8 mouse cellular contexts compared by ENCODE assay signal in the genomic region with DNA sequence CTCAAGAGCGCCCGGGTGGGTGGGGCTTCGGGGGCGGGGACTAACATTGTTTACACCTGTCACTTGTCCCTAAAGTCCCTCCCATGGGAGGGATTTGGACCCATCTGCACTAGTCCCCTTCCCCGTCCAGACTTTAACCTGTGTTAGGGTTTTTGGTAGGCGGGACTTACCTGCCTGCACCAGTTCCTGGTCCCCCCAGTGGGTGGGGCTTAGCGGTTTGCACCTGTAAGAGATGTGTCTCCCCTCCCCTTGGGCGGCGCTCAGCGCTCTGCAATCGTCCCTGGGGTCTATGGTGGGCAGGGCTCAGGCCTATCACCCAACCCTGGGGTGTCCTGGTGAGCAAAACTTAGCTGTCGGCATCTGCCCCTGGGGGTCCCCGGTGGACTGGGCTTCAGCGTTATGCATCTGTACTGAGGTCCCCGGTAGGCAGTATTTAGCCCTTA. TPM values are rescaled to one million over a fixed set of nuclear protein-coding genes. Genes with fewer than 3 reads are reported as not detected.
DNase-seq lines count a peak whose midpoint lies in the region; ATAC-seq and TF ChIP-seq lines count a peak whose summit lies in the region.

No protein-coding gene starts in this region.

- peak overlapping the region; percentile 76 for H3K4me3 ChIP-seq in heart, adult 2 months
- peak overlapping the region; percentile 98 for H3K4me3 ChIP-seq in ES-E14 (ENCODE audit: insufficient read depth in 1 of 2, low read depth in 1 of 2, low read length in 2 of 2, poor library complexity in 1 of 2, severe bottlenecking in 1 of 2)
- peak overlapping the region; percentile 78 for H3K4me3 ChIP-seq in forebrain, embryonic 16.5 days (replicated peaks; ENCODE audit: low read length)
- peak overlapping the region; percentile 75 for H3K4me3 ChIP-seq in limb, embryonic 10.5 days

- no peak for TF ChIP-seq CTCF in heart, adult 2 months (IDR thresholded peaks at IDR 0.05)

- H3K4me2 ChIP-seq in forebrain, embryonic 16.5 days (ENCODE audit: low read length) = peak overlapping the region; percentile 81

- no peaks in the 10 kb centered on the region for H3K36me3 ChIP-seq in heart, adult 2 months (ENCODE audit: control insufficient read depth, insufficient read depth, low read length)
- peaks cover 20% of the 10 kb centered on the region for H3K36me3 ChIP-seq in ES-E14 (ENCODE audit: control insufficient read depth, insufficient read depth, low read length, poor library complexity, severe bottlenecking)
- H3K36me3 ChIP-seq in forebrain, embryonic 16.5 days (ENCODE audit: control insufficient read depth, insufficient read depth) = no peaks in the 10 kb centered on the region
- peaks cover 41% of the 10 kb centered on the region for H3K36me3 ChIP-seq in limb, embryonic 10.5 days

- peaks cover 2% of the 10 kb centered on the region; the same call in 1 of the 2 replicates for H3K4me1 ChIP-seq in heart, adult 2 months (ENCODE audit: control insufficient read depth, insufficient read depth, low read length)
- H3K4me1 ChIP-seq in ES-E14 (ENCODE audit: control insufficient read depth in 2 of 2, insufficient read depth in 2 of 2, low read length in 2 of 2, poor library complexity in 1 of 2) = peaks cover 4 to 6% of the 10 kb centered on the region in 2 experiments; a peak in 3 of 4 replicates
- H3K4me1 ChIP-seq in forebrain, embryonic 16.5 days (replicated peaks; ENCODE audit: control insufficient read depth, insufficient read depth, low read length) = peaks cover 28% of the 10 kb centered on the region
- H3K4me1 ChIP-seq in limb, embryonic 10.5 days = peaks cover 41% of the 10 kb centered on the region

- intact Hi-C loops in heart, adult 2 months (cut with DNase I) = no loop called here
- intact Hi-C loops in heart, postnatal 10 days (cut with DNase I) = no loop called here

- peak overlapping the region; percentile 74; the same call in 1 of the 2 replicates for H3K9ac ChIP-seq in heart, adult 2 months (ENCODE audit: low read depth, low read length)
- H3K9ac ChIP-seq in ES-E14 (ENCODE audit: insufficient read depth, low read depth, low read length, poor library complexity, severe bottlenecking) = peak overlapping the region; percentile 90
- H3K9ac ChIP-seq in forebrain, embryonic 16.5 days (replicated peaks; ENCODE audit: low read depth, low read length) = peak overlapping the region; percentile 86

- no peak for TF ChIP-seq POLR2A in heart, adult 2 months (IDR thresholded peaks at IDR 0.05; ENCODE audit: insufficient read depth, low read depth, low read length)

- WGBS in heart, adult 2 months = 4% methylated on average over 15 of the region's 15 CpGs
- WGBS in forebrain, embryonic 16.5 days = 0% methylated on average over 15 of the region's 15 CpGs
- 3% methylated on average over 15 of the region's 15 CpGs for WGBS in limb, embryonic 10.5 days

- in situ Hi-C loops in ES-E14 (cut with MboI; ENCODE audit: low sequenced_read_pairs in 2 of 2, unreplicated experiment in 2 of 2) = no loop called here

- ATAC-seq in forebrain, embryonic 16.5 days = peak; percentile 26; the same call in 1 of the 2 replicates
- ATAC-seq in inflammation-experienced regulatory T-cells, adult 6 months = no peak

- TF ChIP-seq EP300 in heart, adult 2 months (IDR thresholded peaks at IDR 0.05; ENCODE audit: insufficient read depth, low read depth, low read length) = no peak

- H3K79me2 ChIP-seq in heart, adult 2 months (replicated peaks; ENCODE audit: control insufficient read depth, insufficient read depth, low read length) = no peaks in the 10 kb centered on the region

- no peak for DNase-seq in heart, adult 2 months
- no peak for DNase-seq in heart, postnatal 10 days
- DNase-seq in ES-E14 (ENCODE audit: low read depth, low spot score) = peak; percentile 75
- peak; percentile 51 for DNase-seq in limb, embryonic 10.5 days (ENCODE audit: low spot score)
- DNase-seq in naive thymus-derived CD4-positive, alpha-beta T cell, adult 2 months (ENCODE audit: low read depth) = peak; percentile 53
- DNase-seq in layer of hippocampus, postnatal 10 days (ENCODE audit: low spot score in 2 of 2) = no peak

- no peaks in the 10 kb centered on the region for H3K9me3 ChIP-seq in ES-E14 (ENCODE audit: control insufficient read depth, insufficient read depth, low read depth, low read length)
- H3K9me3 ChIP-seq in forebrain, embryonic 16.5 days (ENCODE audit: control insufficient read depth, low read length) = no peaks in the 10 kb centered on the region
- no peaks in the 10 kb centered on the region for H3K9me3 ChIP-seq in limb, embryonic 10.5 days (replicated peaks)

- H3K27me3 ChIP-seq in heart, adult 2 months (ENCODE audit: control insufficient read depth, insufficient read depth, low read length) = no peaks in the 10 kb centered on the region
- no peaks in the 10 kb centered on the region for H3K27me3 ChIP-seq in forebrain, embryonic 16.5 days (replicated peaks; ENCODE audit: control insufficient read depth, insufficient read depth, low read length)
- H3K27me3 ChIP-seq in limb, embryonic 10.5 days (ENCODE audit: low read depth, poor library complexity, severe bottlenecking) = peaks cover 5% of the 10 kb centered on the region

- H3K27ac ChIP-seq in heart, adult 2 months = no peak overlapping the region
- H3K27ac ChIP-seq in ES-E14 (ENCODE audit: insufficient read depth, low read depth, low read length, poor library complexity, severe bottlenecking) = no peak overlapping the region
- H3K27ac ChIP-seq in forebrain, embryonic 16.5 days (ENCODE audit: low read length) = peak overlapping the region; percentile 69
- H3K27ac ChIP-seq in limb, embryonic 10.5 days = peak overlapping the region; percentile 86

TF ChIP-seq in ES-E14, 5 proteins besides CTCF, POLR2A, EP300 and RAD21:
- TF ChIP-seq ZNF384 (IDR thresholded peaks at IDR 0.05; ENCODE audit: low read depth, low read length) (no peak), ZC3H11A (IDR thresholded peaks at IDR 0.05; ENCODE audit: borderline replicate concordance, low read depth, low read length) (no peak), HCFC1 (IDR thresholded peaks at IDR 0.05; ENCODE audit: borderline replicate concordance, insufficient read depth, low read length) (no peak), MAFK (IDR thresholded peaks at IDR 0.05; ENCODE audit: insufficient read depth, low read depth, low read length) (no peak), CHD2 (IDR thresholded peaks at IDR 0.05; ENCODE audit: low read depth, low read length) (no peak)

RNA-seq across cellular contexts. Expression of a gene that starts 0.7 kb away (rescaled TPM):
- 1 to 10 TPM; 3.6 to 5.4 TPM for total RNA-seq in heart, adult 2 months (2021)
- 5.4 and 7.4 TPM in 2 replicates for polyA plus RNA-seq in heart, adult 2 months (2012; rRNA removed)
- total RNA-seq in heart, postnatal 10 days (2021) = 10 to 100 TPM; 10.2 to 11.9 TPM
- total RNA-seq in ES-E14 (2012; rRNA removed) = 66.5 and 88.2 TPM in 2 replicates
- polyA plus RNA-seq in forebrain, embryonic 16.5 days (2015; fragmentation: Nextera tagmentation; extraction: Ambion mirVana) = 53.2 and 59.8 TPM in 2 replicates
- 85.0 and 85.4 TPM in 2 replicates for polyA plus RNA-seq in limb, embryonic 10.5 days (2016; fragmentation: Nextera tagmentation; extraction: Ambion mirVana)
- 1 to 10 TPM; 2.4 to 4.5 (median 3.5) TPM for polyA plus RNA-seq in inflammation-experienced regulatory T-cells, adult 6 months (2017; shearing (Covaris generic))
- total RNA-seq in layer of hippocampus, postnatal 10 days (2021) = 10 to 100 TPM; 23.1 to 26.2 TPM

RNA-seq across cellular contexts. Expression of a gene that starts 12.5 kb away (rescaled TPM):
- total RNA-seq in heart, adult 2 months (2021) = 10 to 100 TPM; 10.9 to 13.9 TPM
- 10.0 and 10.1 TPM in 2 replicates for polyA plus RNA-seq in heart, adult 2 months (2012; rRNA removed)
- 10 to 100 TPM; 11.5 to 18.3 TPM for total RNA-seq in heart, postnatal 10 days (2021)
- 26.4 and 36.0 TPM in 2 replicates for total RNA-seq in ES-E14 (2012; rRNA removed)
- polyA plus RNA-seq in forebrain, embryonic 16.5 days (2015; fragmentation: Nextera tagmentation; extraction: Ambion mirVana) = 5.8 and 7.0 TPM in 2 replicates
- polyA plus RNA-seq in limb, embryonic 10.5 days (2016; fragmentation: Nextera tagmentation; extraction: Ambion mirVana) = 4.5 and 9.8 TPM in 2 replicates
- polyA plus RNA-seq in inflammation-experienced regulatory T-cells, adult 6 months (2017; shearing (Covaris generic)) = 10 to 100 TPM; 26.4 to 51.5 (median 39.3) TPM
- 10 to 100 TPM; 12.1 to 14.4 TPM for total RNA-seq in layer of hippocampus, postnatal 10 days (2021)

RNA-seq across cellular contexts. Expression of a gene that starts 16.6 kb away (rescaled TPM):
- total RNA-seq in heart, adult 2 months (2021) = 100 to 1,000 TPM; 126 to 133 TPM
- 151 and 188 TPM in 2 replicates for polyA plus RNA-seq in heart, adult 2 months (2012; rRNA removed)
- total RNA-seq in heart, postnatal 10 days (2021) = 100 to 1,000 TPM; 163 to 175 TPM
- 219 and 244 TPM in 2 replicates for total RNA-seq in ES-E14 (2012; rRNA removed)
- polyA plus RNA-seq in forebrain, embryonic 16.5 days (2015; fragmentation: Nextera tagmentation; extraction: Ambion mirVana) = 298 and 299 TPM in 2 replicates
- 342 and 401 TPM in 2 replicates for polyA plus RNA-seq in limb, embryonic 10.5 days (2016; fragmentation: Nextera tagmentation; extraction: Ambion mirVana)
- polyA plus RNA-seq in inflammation-experienced regulatory T-cells, adult 6 months (2017; shearing (Covaris generic)) = 100 to 1,000 TPM; 207 to 260 (median 248) TPM
- total RNA-seq in layer of hippocampus, postnatal 10 days (2021) = 100 to 1,000 TPM; 157 to 172 TPM

RNA-seq across cellular contexts. Expression of a gene that starts 45.7 kb away (rescaled TPM):
- not detected for total RNA-seq in heart, adult 2 months (2021)
- polyA plus RNA-seq in heart, adult 2 months (2012; rRNA removed) = 0.02 TPM in 1 of 2 replicates, not detected in the other
- total RNA-seq in heart, postnatal 10 days (2021) = not detected
- total RNA-seq in ES-E14 (2012; rRNA removed) = 0.26 TPM in 1 of 2 replicates, not detected in the other
- polyA plus RNA-seq in forebrain, embryonic 16.5 days (2015; fragmentation: Nextera tagmentation; extraction: Ambion mirVana) = 0.24 and 0.25 TPM in 2 replicates
- 0.04 TPM in 2 replicates for polyA plus RNA-seq in limb, embryonic 10.5 days (2016; fragmentation: Nextera tagmentation; extraction: Ambion mirVana)
- polyA plus RNA-seq in inflammation-experienced regulatory T-cells, adult 6 months (2017; shearing (Covaris generic)) = not detected
- total RNA-seq in layer of hippocampus, postnatal 10 days (2021) = under 1 TPM; 0.11 to 0.16 TPM

Comparison
In these comparisons a context has a peak if more than half of its experiments do, and no peak if none do; other contexts are left out.
1. DNase-seq: peak in ES-E14 (single experiment), limb, embryonic 10.5 days (single experiment) and naive thymus-derived CD4-positive, alpha-beta T cell, adult 2 months (single experiment); none in heart, adult 2 months (0 of 2), heart, postnatal 10 days (0 of 2) and layer of hippocampus, postnatal 10 days (0 of 2).
2. H3K27ac ChIP-seq: peak in forebrain, embryonic 16.5 days (single experiment) and limb, embryonic 10.5 days (single experiment); none in heart, adult 2 months (single experiment) and ES-E14 (single experiment).
3. Peak in every context shown above with its lines, with median percentiles within 50 percentile points of each other: H3K4me3 ChIP-seq and H3K9ac ChIP-seq.